Mouse (Mus musculus) small intestine, adult 2 months (tissue): ENCODE data around the gene Snx33.

Experiments used
- CTCF ChIP-seq: fragments of 200-500 bp; IDR thresholded peaks from 2 replicates; pipeline ENCODE4 v1.5.1; 2012; ENCODE audit warnings: low read depth, mild to moderate bottlenecking, control low read depth, inconsistent platforms, low read length, moderate library complexity, mixed read lengths; ENCODE audit not compliant: insufficient replicate concordance, insufficient read length; ENCODE audit errors: extremely low read depth
- POLR2A ChIP-seq: fragments of 200-500 bp; IDR thresholded peaks from 2 replicates; pipeline ENCODE4 v1.6.1; 2012; ENCODE audit warnings: low read depth, mild to moderate bottlenecking, control low read depth, inconsistent platforms, low read length, moderate library complexity

DNA sequence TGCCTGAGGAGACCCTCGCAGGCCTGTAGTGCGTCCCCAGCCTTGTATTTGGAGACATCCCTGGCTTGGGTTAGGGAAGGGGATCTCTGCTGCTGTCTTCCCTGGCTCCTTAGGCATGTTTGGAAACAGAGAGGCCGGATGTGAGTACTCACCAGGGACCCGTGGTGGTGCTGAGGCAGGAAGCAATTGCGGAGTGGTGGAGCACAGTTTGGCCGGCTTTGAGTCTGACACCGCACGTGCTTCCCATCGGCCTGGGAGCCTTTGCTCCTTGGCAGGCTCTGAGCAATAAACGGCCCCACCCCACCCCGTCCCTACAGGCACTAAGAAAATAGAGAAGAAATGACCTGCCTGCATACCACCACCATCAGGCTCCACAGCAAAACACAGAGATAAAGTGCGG lies 45.4 kb downstream of the Snx33 start:
- no peak for TF ChIP-seq CTCF
- TF ChIP-seq POLR2A = no peak
